Mouse (Mus musculus) liver (tissue): ENCODE results near the gene Zfp451.
A peak's percentile ranks its signal among the peaks of the same experiment; 100 is the strongest.
"Not testable (repeated sequence)": the region's sequence is repeated elsewhere in the genome, so short reads cannot be mapped to it uniquely, and the experiment has no call there.

Experiments
- DNase-seq: peaks from one replicate; pipeline ENCODE4 v3.0.0-alpha.2; 2020; ENCODE audit warnings: mixed read lengths

The Zfp451 gene

DNA sequence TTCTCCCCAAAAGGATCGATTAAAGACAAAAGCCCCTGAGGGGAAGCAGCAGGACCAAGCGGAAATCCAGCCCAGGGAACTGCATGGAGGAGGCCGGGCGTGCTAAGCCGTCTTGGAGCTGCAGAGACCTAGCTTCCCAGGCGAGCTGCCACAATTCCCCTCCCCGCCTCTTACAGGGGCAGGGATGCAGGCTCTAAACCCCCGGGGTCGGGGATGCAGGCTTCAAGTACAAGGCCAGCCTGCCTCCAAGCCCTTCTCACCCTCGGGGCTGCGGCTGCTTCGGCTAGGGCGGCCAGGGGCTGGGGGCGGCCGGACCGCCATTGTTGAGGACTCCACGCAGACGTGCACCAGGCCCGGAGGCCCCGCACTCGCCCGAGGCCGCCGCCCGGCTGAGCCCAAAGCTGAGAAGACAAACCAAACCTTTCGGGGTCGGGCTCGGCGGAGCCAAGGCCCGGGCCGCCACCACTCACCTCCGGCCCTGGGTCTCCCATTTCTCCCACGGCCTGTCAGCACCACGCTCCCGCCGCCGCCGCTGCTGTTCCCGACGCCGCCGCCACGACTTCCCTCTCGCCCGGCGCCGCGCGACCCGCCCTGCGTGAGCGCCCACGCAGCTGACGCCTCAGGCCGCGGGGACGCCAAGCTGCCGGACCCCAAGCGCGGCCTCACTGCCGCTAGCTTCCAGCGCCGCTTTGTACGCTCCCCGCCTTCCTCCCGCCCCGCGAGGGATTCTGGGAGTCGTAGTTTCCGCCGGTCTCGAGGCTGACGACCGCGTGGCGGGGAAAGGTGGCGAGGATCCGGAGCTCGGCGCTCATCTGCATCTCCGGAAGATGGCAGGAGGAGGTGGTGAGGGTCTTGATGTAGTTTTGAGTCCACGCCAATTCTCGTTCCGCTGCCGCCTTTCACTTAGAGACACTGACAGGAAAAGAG is at the start of gene Zfp451:
Gene Zfp451 (minus strand): TSS at position 728 of the 927 bp plus-strand sequence.
- DNase-seq: peak; percentile 91

DNA sequence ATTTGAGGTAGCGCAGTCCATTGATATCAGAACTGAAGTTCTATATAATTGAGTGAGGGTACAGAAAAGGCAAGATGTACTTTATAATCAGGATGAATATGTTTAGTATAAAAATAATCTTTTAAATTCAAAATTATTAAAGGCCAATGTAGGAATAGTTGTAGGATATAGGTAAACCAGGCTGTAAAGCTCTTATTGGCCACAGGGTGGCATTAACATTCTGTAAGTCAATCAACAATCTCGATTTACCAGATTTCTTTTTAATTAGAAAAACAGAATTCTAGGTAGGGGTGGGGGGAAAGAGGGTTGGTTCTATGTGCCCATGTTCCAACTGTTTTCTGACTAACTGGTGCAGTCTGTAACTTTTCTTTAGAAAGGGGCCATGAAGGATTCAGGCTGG is 32.4 kb upstream of the Zfp451 start:
- DNase-seq: no peak

DNA sequence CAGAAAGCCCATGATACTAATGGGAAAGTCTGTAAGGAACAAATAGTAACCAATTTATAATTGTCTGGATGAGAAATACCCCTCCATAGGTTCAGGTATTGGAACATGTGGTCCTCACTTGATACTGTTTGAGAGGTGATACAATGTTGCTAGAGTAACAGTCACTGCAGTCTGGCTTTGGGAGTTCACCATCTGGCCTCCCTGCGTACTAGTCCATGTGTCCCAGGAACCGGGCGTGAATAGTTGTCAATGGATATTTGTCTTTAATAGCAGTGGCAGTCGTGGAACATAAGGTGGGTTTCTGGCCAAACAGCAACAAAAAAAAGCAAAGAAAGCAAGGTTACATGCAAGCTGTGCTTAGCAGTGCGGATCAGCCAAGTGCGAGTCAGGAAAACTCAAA is 29.4 kb upstream of the Zfp451 start:
- no peak for DNase-seq

DNA sequence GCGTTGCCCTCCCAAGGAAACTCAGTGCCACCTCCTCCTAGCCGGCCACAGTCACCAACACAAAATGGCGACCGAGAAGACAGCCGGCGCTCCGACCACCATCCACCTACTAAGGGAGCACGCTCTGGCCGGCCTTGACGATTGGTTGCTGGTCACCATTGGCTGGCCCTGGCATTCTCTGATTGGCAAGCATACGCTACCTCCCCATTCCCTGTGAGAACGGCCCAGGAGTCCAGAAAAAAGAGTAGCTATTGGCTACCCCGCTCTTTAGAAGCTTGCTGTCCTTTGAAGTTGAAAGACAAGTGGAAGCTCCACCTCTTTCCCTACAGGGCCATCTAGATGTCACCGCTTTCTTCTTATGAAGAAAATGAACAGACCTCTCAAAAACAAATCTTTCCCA is 24.6 kb upstream of the Zfp451 start:
- not testable (repeated sequence) for DNase-seq

DNA sequence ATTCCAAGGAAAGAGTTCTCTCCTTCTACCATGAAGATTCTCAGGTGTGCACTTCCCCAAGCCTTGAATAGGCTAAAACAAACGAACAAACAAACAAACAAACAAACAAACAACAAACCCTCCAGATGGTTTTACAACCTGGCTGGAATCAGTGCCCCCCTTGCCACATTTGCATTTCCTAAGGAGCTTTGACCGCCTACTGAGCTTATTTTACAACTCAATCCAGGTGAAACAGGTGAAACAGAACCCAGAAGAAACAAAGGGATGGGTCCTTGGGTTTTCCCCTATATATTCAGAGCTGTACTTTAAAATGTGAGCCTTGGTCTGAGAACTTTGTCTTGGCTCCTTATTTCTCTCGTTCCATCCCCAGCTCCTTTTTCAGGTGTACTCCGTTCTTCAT is 16.2 kb upstream of the Zfp451 start:
- no peak for DNase-seq

DNA sequence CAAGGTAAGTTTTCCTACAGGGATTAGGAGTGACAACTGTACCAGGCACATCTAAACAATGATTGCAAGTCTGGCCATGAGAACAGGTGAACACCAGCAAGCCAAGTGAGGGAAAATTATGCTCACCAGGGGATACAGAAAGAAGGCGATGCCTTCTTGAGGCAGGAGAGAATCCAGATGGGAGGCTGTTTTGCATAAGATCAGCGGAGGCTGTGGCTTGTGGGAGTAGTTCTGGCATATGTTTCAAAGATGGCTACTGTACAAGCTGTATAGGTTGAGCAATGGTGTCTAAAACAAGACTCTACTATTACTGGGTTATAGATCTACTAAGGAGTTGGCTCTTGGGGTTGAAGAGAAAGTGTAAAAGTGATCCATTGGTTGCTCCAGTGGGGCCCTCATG is 3.5 kb upstream of the Zfp451 start:
- DNase-seq: no peak

DNA sequence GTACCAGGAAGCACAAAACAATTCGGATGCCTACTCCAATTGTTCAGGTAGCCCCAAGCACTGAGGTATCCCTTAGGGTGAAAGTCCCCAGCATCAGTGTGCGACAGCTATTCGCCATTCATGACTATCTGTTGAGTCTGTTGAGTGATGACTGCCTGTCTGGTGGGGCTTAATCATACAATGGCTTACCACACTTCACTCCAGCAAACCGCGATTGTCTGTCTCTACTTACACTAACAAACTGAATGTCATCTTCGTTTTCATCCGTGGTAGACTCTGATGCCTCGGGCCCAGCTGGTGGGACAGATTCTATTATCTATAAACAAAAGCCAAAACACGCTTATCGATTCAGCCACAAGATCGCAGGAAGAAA is 914 bp downstream of the Zfp451 start:
- no peak for DNase-seq

DNA sequence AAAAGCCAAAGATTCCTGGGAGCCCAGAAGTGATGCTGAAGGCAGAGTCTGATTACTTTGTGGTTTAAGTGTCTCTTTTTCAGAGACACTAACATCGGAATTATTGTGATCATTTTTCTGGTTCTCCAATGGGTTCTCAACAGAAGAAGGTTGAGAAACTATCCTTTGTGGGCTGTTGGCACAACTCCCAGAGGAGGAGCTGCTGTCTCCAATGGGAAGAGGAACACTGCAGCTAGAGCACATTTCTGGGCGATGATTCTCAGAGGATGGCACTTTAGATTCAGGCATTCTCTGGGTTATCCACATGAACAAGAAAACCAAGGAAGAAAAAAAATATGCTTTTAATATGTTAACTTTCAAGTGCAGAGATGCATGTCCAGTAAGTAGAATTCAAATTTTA is 11.1 kb downstream of the Zfp451 start:
- DNase-seq: no peak

DNA sequence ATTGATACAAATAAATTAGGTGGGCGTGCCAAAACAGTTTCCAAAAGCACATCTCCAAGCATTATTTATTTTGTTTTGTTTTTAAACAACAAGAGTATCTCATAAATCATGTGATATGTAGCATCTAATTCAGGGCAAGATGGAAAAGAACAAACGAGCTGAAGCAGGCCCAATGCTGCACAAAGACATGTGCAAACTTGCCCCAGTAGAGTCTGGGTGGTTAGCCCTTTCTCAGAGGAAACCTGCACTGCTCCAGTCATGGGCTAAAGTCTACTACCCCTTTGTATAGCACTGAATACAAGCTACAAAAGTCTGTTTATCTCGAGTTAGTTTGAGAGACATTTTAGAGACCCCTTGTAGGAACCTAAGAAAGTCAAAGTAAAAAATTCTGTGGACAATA is 14.8 kb downstream of the Zfp451 start:
- DNase-seq: no peak

DNA sequence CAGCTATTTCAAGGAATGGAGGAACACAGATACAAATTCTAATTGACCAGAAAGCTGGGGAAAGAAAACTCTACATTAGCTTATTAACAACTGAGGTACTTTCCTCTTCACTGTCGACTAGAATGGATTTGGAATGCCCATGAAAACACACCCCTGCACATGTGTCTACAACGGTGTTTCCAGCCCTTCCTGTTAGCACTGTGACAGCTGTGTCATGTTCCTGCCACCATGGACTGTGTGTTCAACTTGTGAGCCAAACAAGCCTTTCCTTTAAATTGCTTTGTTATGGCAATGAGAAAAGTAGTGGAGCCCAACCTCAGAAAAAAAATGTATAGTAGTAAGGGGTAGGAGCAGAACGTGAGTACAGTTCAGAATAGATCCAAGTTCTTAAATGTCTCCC is 25.9 kb downstream of the Zfp451 start:
- DNase-seq: no peak

DNA sequence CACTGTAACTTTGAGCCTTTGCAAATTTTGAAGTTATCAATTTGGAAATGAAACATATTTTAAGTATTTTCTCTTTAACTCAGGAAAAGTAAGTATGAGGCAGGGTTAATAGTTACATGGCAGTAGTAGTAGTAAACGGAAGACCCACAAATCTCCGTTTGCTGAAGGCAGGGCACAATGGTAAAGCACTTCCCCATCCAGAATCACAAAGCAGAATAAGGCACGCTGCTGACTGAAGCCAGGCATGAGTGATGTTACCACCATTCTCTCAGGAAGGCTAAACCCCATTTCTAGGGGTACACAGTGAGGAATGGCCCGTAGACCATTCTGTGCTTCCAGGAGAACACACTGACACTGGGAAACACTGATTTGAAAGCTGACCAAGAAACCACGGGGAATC is 26.3 kb downstream of the Zfp451 start:
- no peak for DNase-seq

DNA sequence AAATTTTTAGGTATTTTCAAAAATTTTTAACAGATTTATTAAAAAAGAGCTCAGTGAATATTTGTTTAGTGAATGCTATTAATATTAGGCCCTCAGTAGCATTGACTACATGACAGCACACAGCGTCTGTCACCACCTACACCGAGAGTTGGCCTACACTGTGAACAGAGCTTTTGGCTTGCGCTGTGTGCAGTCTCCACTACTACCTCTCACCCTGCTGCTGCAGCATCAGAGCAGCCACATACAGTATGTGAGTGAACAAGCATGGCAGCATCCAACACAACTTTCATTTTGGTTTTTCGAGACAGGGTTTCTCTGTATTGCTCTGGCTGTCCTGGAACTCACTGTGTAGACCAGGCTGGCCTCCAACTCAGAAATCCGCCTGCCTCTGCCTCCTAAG is 29.8 kb downstream of the Zfp451 start:
- DNase-seq: no peak

DNA sequence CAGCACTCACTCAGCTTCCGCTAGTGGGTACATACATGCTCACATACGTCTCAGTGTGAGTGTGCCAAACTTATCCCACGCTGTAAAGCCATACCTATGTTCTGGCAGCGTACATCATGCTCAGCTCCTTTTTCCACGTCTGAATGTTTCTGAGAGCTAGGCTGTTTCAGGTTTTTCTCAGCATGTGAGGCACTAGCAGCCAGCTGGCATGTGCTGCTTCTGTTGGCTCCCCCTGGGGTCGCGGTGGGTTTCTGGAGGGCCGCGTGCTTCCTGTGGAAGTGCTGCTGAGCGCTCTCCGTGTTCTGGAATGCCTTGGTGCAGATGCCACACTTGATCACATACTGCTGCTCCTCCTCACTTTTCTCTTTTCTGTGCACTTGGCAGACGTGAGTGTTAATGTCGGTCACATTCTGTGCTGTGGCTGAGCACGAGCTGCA is 38.2 kb downstream of the Zfp451 start:
- DNase-seq: no peak

DNA sequence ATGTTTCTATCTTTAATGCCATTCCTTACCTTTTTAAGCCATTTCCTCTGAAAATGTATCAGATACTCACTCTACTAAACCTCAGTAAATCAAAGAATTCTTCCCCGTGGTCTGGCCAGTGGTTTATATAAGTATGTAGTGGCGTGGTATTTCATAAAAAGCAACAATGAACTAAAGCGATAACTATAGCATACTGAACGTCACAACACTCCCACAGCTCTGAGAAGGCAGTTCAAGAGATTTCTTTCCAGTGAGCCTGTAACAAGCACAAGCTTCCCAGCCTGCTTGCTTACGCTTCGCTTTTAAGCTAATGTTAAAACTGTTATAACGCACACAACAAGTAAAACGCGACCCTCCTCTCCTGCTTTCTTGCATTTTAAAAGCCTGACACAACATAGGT is 42.3 kb downstream of the Zfp451 start:
- no peak for DNase-seq

DNA sequence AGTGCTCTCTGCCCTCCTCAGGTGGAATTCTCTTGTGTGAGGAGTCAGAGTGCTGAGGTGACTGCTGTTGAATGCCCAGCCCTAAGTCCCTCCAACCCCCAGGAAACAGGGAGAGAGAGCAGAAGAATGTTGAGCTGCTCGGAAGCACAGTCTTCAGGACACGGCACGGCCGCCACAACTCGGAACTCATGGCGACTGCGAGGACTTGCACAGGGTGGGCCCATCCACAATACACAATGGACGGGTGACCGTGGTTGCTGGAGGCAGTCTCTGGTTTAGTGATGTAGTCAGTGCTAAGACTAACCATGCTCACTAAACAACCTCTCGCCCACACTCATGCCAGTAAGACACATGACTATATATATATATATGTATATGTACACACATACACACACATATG is 42.8 kb downstream of the Zfp451 start:
- no peak for DNase-seq

DNA sequence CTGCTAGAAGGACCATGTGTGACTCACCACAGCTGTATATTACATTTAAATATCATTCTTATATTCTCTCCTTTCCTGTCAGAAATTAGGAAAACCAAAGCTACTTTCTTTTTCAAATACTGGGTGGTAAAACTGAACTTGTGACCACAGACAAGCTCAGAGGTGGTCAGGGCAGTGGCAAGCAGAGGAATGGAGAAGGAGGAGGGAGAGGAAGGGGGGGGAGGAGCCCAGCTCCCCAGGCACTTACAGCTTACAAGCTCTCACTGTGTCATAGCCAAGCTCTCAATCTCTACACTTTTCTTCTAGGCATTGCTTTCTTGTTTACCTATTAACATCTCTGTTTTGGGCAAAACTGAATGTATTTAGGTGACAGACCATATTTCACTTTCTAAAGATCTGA is 45.6 kb downstream of the Zfp451 start:
- DNase-seq: no peak

DNA sequence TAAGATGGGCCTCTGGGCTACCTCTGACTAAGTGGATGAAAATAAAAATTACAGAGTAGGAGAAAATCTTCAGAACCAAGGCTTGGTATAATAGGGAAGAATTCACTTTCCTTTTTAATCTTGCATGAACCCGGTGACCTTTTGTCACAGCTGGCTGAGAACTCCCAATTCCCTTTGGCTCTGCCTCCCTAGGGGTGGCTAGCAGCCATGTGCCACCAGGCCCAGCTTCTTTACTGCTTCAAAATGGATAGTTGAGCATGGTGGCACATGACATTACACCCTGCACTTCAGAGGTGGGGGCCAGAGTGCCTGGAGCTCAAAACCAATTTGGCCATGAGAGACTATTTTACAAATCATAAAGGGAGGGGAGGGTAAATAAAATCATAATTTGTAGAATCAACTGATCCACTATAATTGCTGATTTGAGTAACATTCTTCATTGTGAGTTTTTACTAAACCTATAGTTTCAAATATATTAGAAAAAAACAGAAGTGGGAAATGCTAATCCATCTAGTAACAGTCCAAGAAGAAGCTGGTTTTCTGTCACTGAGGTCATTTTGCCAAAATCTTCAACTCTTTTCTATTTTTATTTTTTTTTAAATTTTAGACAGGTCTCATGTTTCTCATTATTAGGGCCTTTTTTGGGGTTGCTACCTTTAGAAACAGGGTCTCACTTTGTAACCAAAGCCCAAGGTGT is 46.2 kb downstream of the Zfp451 start:
- no peak for DNase-seq

DNA sequence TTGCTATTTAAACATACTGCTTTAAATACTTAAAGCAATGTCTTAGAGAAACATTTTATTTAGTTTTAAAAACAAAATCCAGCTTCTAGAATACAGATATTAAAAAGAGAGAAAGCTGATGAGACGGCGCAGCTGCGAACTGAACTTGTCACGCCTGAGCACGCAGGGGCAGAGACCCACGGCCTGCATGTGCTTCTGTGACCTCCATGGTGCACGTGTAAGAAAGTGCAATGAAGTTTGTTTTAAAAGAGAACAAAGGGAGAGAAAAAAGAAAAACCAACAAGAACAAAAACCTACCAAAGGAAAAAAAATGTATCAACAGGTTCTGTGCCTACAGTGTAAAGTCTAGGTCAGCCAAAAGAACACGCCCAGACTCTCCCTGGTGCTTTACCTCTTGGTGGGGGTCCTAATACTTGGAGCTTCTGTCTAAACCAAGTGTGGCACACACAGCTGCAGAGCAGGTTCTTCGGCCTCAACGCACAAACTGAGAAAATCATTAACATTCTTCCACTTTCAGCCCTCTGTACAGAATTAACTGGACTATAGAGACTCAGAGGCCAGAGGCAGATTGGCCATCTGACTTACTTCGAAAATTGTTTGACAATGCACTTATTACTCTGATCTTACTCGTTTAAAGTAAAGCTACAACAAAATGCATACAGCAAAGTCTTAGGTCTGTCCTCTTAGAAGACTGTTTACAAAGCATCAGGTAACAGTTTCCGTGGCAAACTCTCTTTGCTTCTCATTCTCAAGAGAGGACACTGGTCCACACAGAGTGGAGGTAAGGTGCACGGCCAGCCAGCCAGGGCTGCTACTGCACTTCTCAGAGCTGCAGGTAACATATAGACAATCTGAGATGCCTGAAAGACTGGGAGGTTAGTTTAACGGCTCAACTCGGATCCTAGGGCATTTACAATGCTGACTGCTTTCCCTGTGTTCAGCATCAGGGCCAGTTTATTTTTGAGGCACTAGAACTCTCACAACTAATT is 47.6 kb downstream of the Zfp451 start:
- DNase-seq: no peak

DNA sequence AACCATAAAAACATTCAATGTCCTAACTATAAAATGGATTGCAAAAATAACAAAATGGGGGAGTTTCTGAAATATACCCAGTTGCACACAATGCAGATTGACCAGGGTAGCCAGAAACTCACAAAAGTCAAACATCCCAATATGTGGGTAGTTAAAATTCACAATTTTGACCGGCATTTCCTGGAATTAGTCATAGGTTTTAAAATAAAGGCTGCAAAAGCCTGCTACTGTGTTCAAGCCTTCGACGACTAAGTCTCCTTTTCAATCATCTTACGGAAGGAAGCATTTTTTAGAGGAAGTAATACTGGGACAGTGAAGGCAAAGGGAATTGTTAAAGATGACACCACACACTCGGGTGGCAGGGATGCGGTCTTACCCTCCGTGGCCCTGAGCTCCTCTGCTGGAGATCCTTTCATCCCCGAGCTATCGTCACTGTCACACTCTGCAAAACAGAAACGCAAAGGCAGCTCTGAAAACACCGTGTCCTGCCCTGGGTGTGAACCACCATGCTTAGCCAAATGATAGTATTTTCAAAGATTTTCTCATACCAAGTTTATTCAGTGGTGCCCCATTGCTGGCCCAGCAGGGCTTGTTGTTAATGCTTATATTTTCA is 48.8 kb downstream of the Zfp451 start:
- no peak for DNase-seq

DNA sequence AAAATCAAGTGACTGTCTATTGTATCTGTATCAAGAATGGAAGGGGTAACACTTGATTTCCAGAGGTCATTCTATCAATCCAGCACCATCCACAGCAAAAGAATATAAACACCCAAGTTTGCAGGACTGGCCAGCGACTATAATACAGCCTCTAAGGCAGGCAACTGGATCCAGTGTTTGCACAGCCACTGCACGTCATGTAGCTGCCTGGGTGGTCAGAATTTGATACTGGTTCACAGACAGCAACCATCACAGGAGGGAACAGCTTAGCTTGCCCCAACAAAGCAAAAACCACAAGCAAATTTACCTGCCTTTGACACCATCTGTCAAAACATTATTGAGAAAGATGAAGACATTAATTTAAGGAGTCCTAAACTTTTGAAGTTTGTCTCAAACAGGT is 50.6 kb downstream of the Zfp451 start:
- DNase-seq: no peak

DNA sequence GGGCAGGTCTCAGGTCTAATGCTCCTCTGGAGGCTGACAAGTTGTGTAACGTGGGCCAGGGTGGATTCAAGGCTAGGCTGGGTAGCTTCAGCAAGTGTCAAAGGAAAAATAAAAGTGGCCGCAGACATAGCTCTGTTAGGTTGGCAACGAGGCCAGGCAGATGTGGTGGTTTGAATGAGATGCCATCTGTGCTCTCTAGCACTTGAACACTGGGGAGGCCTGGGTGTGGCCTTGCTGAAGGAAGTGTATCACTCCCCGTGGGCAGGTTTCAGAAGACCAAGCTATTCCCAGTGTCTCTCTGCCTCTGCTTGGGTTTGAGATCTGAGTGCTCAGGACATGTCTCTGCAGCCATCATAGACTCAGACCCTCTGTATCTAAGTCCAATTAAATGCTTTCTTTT is 55.9 kb downstream of the Zfp451 start:
- DNase-seq: peak; percentile 67

DNA sequence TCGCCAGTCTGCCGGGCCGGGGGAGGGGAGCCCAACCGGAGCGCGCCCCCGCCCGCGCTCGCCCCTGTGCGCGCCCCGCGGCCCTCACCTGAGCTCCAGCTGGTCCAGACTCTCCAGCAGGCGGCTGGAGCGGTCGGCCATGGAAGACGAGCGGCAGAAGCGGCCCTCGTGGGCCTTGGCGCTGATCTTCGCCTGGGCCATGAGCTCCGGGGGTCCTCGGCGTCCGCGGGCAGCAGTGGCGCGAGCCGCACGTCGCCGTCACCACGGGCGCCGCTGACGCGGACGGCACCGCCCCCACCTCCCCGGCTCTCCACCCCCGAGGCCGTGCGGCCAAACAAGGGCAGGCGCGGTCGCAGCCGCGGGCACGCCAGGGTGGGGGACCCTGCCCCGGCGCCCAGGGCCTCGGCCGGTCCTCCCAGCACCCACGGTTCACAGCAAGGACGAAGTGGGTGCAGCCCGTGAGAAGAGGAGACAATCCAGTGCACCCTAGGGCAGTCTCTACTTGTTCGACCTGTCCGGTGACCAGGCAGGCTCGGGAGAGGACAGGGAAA is 56.8 kb downstream of the Zfp451 start, which contains the start of gene Bag2:
Gene Bag2 (minus strand): TSS at position 305 of the 551 bp plus-strand sequence.
- peak; percentile 85 for DNase-seq
